Mouse (Mus musculus): Measurements from ENCODE around the gene Med1. TPM values are rescaled to one million over a fixed set of nuclear protein-coding genes. Genes with fewer than 3 reads are reported as not detected.
A peak's percentile ranks its signal among the peaks of the same experiment; 100 is the strongest.
"Not testable (repeated sequence)": the region's sequence is repeated elsewhere in the genome, so short reads cannot be mapped to it uniquely, and the experiment has no call there.

The Med1 gene
- polyA plus RNA-seq, 1 experiment: 8.8 TPM

- no peak for DNase-seq (ENCODE audit: low read depth in 1 of 2, low spot score in 2 of 2)
- WGBS: 91% methylated on average over 9 of the region's 9 CpGs
- Histone ChIP-seq H3K4me3 (ENCODE audit: extremely low read depth, insufficient read depth, insufficient read length) (no peak overlapping the region), H3K27me3 (ENCODE audit: control insufficient read depth, insufficient read depth, low read length) (no peaks in the 10 kb centered on the region), H3K27ac (ENCODE audit: insufficient read depth, low read length) (no peak overlapping the region), H3K36me3 (ENCODE audit: control insufficient read depth, insufficient read depth, low read length) (peaks cover 16% of the 10 kb centered on the region), H3K4me1 (ENCODE audit: control insufficient read depth, insufficient read depth, insufficient read length) (no peaks in the 10 kb centered on the region; the same call in 1 of the 2 replicates)
- TF ChIP-seq CTCF (IDR thresholded peaks at IDR 0.05; ENCODE audit: extremely low read depth, insufficient read depth, insufficient read length, insufficient replicate concordance): no peak
- TF ChIP-seq POLR2A (IDR thresholded peaks at IDR 0.05; ENCODE audit: low read depth, low read length): no peak
Observed at GRCm38 (mm10) chr11:98187640-98188395, 5.3 kb downstream of the Med1 start.

DNA sequence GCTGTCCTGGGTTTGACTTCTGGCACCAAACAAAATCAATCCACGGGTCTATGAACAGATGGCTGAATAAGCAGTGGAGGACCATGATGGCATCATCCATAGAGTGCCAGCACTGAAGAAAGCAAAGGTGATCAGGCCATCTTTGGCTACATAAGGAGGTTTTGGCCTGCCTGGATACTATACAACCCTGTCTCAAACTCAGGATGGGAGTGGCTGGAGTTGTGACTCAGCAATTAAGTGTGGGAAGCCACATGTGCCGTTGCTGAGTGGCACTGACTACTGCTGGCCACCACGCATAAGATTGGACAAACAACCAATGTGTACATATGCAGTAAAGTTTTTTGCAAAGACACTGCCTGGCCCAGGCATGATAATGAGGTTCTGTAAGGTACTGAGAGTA is 10.9 kb downstream of the Med1 start:
- peaks cover 19% of the 10 kb centered on the region for H3K36me3 ChIP-seq (ENCODE audit: control insufficient read depth, insufficient read depth, low read length)
- H3K4me1 ChIP-seq (ENCODE audit: control insufficient read depth, insufficient read depth, insufficient read length); H3K27ac ChIP-seq (ENCODE audit: insufficient read depth, low read length); H3K27me3 ChIP-seq (ENCODE audit: control insufficient read depth, insufficient read depth, low read length); H3K4me3 ChIP-seq (ENCODE audit: extremely low read depth, insufficient read depth, insufficient read length); DNase-seq (ENCODE audit: low read depth in 1 of 2, low spot score in 2 of 2): not testable (repeated sequence)
- WGBS: 93% methylated on average over 3 of the region's 3 CpGs

DNA sequence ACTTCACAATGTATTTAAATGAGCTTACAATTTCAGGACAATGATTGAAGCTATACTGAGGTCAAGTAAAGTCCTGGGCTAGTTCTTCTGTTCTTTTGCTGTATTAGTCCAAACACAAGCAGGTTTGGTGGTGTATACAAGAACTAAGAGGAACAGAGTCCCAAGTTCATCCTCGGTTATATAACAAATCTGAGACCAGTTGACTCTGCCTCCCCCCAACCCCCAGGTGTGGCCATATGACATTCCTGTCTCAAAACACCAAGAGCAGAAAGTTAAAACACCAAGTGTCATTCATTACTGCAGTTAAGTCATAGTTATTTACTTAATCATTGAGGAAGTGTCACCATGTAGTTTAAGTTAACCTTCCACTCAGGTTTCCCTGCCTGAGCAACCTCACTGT is 24.7 kb downstream of the Med1 start:
- H3K4me1 ChIP-seq (ENCODE audit: control insufficient read depth, insufficient read depth, insufficient read length): no peaks in the 10 kb centered on the region
- no peak for DNase-seq (ENCODE audit: low read depth in 1 of 2, low spot score in 2 of 2)
- H3K4me3 ChIP-seq (ENCODE audit: extremely low read depth, insufficient read depth, insufficient read length): no peak overlapping the region
- peaks cover 40% of the 10 kb centered on the region for H3K36me3 ChIP-seq (ENCODE audit: control insufficient read depth, insufficient read depth, low read length)
- WGBS: 78% methylated on average over 1 of the region's 1 CpGs
- no peak for TF ChIP-seq CTCF (IDR thresholded peaks at IDR 0.05; ENCODE audit: extremely low read depth, insufficient read depth, insufficient read length, insufficient replicate concordance)
- no peak for TF ChIP-seq POLR2A (IDR thresholded peaks at IDR 0.05; ENCODE audit: low read depth, low read length)
- no peaks in the 10 kb centered on the region for H3K27me3 ChIP-seq (ENCODE audit: control insufficient read depth, insufficient read depth, low read length)
- no peak overlapping the region for H3K27ac ChIP-seq (ENCODE audit: insufficient read depth, low read length)

DNA sequence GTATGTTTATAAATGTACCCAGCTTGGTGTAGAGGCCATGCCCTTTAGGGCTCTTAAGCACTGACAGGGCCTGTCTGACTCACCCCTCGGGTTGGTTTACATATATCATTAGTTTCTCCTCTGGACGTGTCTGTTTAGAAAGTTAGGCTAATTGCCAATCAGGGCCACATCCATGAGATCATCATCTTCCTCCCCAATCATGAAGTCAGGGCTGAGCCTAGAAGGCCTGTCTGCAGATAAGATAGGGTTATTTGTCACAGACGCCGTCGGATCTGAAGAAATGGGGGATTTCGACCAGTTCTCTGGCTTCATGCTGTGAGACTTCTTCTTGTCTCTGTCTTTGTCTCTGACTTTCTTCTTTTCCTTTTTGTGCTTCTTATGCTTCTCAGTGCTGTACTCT is 38.0 kb downstream of the Med1 start:
- H3K36me3 ChIP-seq (ENCODE audit: control insufficient read depth, insufficient read depth, low read length): peaks cover 16% of the 10 kb centered on the region
- WGBS: 82% methylated on average over 6 of the region's 6 CpGs

DNA sequence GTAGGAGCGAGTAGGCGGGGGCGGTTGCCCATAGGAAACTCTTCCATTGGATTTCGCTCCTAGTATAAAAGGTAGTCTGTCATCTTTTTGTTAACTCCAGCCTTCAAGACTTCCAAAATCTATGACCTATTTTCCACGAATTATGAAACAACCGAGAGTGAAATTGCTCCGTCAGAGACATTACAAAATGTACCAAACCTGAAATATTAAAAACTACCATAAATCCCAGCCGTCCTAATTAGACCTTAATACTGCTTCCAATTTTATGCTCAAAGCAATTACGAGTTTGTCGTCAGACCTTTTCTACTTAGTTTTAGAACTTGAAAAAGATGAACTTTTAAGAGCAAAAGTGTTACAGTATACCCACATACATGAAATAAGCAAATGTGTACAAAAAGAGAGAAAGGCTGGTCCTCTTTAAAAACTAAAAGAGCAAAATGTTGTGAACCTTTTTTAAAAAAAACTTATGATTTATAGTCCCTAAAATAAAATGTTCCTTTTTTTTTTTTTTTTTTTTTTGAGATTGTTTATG is 42.4 kb downstream of the Med1 start:
- Histone ChIP-seq H3K27me3 (ENCODE audit: control insufficient read depth, insufficient read depth, low read length) (no peaks in the 10 kb centered on the region), H3K4me1 (ENCODE audit: control insufficient read depth, insufficient read depth, insufficient read length) (peaks cover 2% of the 10 kb centered on the region; the same call in 1 of the 2 replicates), H3K27ac (ENCODE audit: insufficient read depth, low read length) (no peak overlapping the region), H3K4me3 (ENCODE audit: extremely low read depth, insufficient read depth, insufficient read length) (no peak overlapping the region), H3K36me3 (ENCODE audit: control insufficient read depth, insufficient read depth, low read length) (peaks cover 2% of the 10 kb centered on the region; the same call in 1 of the 2 replicates)
- TF ChIP-seq CTCF (IDR thresholded peaks at IDR 0.05; ENCODE audit: extremely low read depth, insufficient read depth, insufficient read length, insufficient replicate concordance) (no peak), POLR2A (IDR thresholded peaks at IDR 0.05; ENCODE audit: low read depth, low read length) (no peak)
- DNase-seq (ENCODE audit: low read depth in 1 of 2, low spot score in 2 of 2): no peak
- WGBS: 3% methylated on average over 10 of the region's 10 CpGs

More for the DNA sequence above, 38.0 kb downstream of the Med1 start:
- no peak overlapping the region for H3K4me3 ChIP-seq (ENCODE audit: extremely low read depth, insufficient read depth, insufficient read length)
- H3K27ac ChIP-seq (ENCODE audit: insufficient read depth, low read length): no peak overlapping the region
- H3K4me1 ChIP-seq (ENCODE audit: control insufficient read depth, insufficient read depth, insufficient read length): no peaks in the 10 kb centered on the region
- TF ChIP-seq CTCF (IDR thresholded peaks at IDR 0.05; ENCODE audit: extremely low read depth, insufficient read depth, insufficient read length, insufficient replicate concordance) (no peak), POLR2A (IDR thresholded peaks at IDR 0.05; ENCODE audit: low read depth, low read length) (no peak)
- no peaks in the 10 kb centered on the region for H3K27me3 ChIP-seq (ENCODE audit: control insufficient read depth, insufficient read depth, low read length)
- no peak for DNase-seq (ENCODE audit: low read depth in 1 of 2, low spot score in 2 of 2)

- no peaks in the 10 kb centered on the region for H3K27me3 ChIP-seq (ENCODE audit: control insufficient read depth, insufficient read depth, low read length)
- H3K4me1 ChIP-seq (ENCODE audit: control insufficient read depth, insufficient read depth, insufficient read length): peaks cover 2% of the 10 kb centered on the region; the same call in 1 of the 2 replicates
- TF ChIP-seq CTCF (IDR thresholded peaks at IDR 0.05; ENCODE audit: extremely low read depth, insufficient read depth, insufficient read length, insufficient replicate concordance): no peak
- TF ChIP-seq POLR2A (IDR thresholded peaks at IDR 0.05; ENCODE audit: low read depth, low read length): no peak
- H3K36me3 ChIP-seq (ENCODE audit: control insufficient read depth, insufficient read depth, low read length): peaks cover 2% of the 10 kb centered on the region; the same call in 1 of the 2 replicates
- peak within 1 kb of the TSS; percentile 93 for H3K4me3 ChIP-seq (ENCODE audit: extremely low read depth, insufficient read depth, insufficient read length)
- under 1% methylated on average over 60 of the region's 65 CpGs for WGBS
- DNase-seq (ENCODE audit: low read depth in 1 of 2, low spot score in 2 of 2): peak; percentile 73 to 85
- H3K27ac ChIP-seq (ENCODE audit: insufficient read depth, low read length): peak within 1 kb of the TSS; percentile 90
Observed at GRCm38 (mm10) chr11:98149786-98150624, 43.1 kb downstream of the Med1 start, which contains the start of gene Fbxl20. Gene Fbxl20 (minus strand): TSS chr11:98150403.

Data from spleen, adult 2 months (tissue).